Mouse (Mus musculus) forebrain, embryonic 11.5 days (tissue): ENCODE data around the gene Phlpp1. TPM values are rescaled to one million over a fixed set of nuclear protein-coding genes. Genes with fewer than 3 reads are reported as not detected.

Experiments used
- ATAC-seq: fragments of 200-750 bp; cut with Nextera tagmentation; replicated peaks from 2 replicates; pipeline ENCODE4 v1.8.0; 2017; ENCODE audit warnings: moderate TSS enrichment; ENCODE audit not compliant: low FRiP score
- DNase-seq: peaks from one replicate; pipeline ENCODE4 v3.0.0-alpha.2; 2017; ENCODE audit warnings: low spot score
- H3K27ac ChIP-seq: fragments of 300-500 bp; sonication (generic); 2 replicates; pipeline ENCODE4 v1.5.1; 2014; ENCODE audit warnings: low read depth, low read length
- H3K27me3 ChIP-seq: fragments of 300-500 bp; sonication (generic); 2 replicates; pipeline ENCODE4 v1.6.1; 2014; ENCODE audit warnings: mild to moderate bottlenecking, low read length, mixed read lengths; ENCODE audit not compliant: control insufficient read depth, insufficient read depth
- H3K36me3 ChIP-seq: fragments of 300-500 bp; sonication (generic); 2 replicates; pipeline ENCODE4 v1.6.1; 2014; ENCODE audit warnings: mild to moderate bottlenecking, low read length, moderate library complexity, mixed read lengths; ENCODE audit not compliant: control insufficient read depth, insufficient read depth
- H3K4me1 ChIP-seq: fragments of 300-500 bp; sonication (generic); replicated peaks from 2 replicates; pipeline ENCODE4 v1.6.1; 2014; ENCODE audit warnings: low read length, mixed read lengths; ENCODE audit not compliant: control insufficient read depth, insufficient read depth
- H3K4me2 ChIP-seq: fragments of 300-500 bp; sonication (generic); 2 replicates; pipeline ENCODE4 v1.6.1; 2014; ENCODE audit warnings: low read depth, mild to moderate bottlenecking, low read length, moderate library complexity, mixed read lengths; ENCODE audit not compliant: severe bottlenecking
- H3K4me3 ChIP-seq: fragments of 300-500 bp; sonication (generic); 2 replicates; pipeline ENCODE4 v1.5.1; 2014; ENCODE audit warnings: low read depth, low read length
- H3K9ac ChIP-seq: fragments of 300-500 bp; sonication (generic); 2 replicates; pipeline ENCODE4 v1.6.1; 2014; ENCODE audit warnings: low read length
- H3K9me3 ChIP-seq: fragments of 300-500 bp; sonication (generic); 2 replicates; pipeline ENCODE4 v1.6.1; 2016; ENCODE audit warnings: low read length, mixed read lengths; ENCODE audit not compliant: control insufficient read depth
- WGBS: fragments of 180-500 bp; shearing (Covaris S2); extraction: QIAGEN DNeasy Blood & Tissue Kit; methylation state at CpG from one replicate; pipeline ENCODE4 v1.1.7; 2014; 5-methylcytosine and 5-hydroxymethylcytosine counted together
- polyA plus RNA-seq: library from polyadenylated mRNA; unstranded; fragments of >200 nt; fragmentation: Nextera tagmentation; extraction: Ambion mirVana; gene quantifications from 2 replicates; pipeline ENCODE4 v1.2.1, GENCODE M21; 2014

The Phlpp1 gene
- polyA plus RNA-seq, 1 experiment from 2014 or later, result 9.7 TPM

DNA sequence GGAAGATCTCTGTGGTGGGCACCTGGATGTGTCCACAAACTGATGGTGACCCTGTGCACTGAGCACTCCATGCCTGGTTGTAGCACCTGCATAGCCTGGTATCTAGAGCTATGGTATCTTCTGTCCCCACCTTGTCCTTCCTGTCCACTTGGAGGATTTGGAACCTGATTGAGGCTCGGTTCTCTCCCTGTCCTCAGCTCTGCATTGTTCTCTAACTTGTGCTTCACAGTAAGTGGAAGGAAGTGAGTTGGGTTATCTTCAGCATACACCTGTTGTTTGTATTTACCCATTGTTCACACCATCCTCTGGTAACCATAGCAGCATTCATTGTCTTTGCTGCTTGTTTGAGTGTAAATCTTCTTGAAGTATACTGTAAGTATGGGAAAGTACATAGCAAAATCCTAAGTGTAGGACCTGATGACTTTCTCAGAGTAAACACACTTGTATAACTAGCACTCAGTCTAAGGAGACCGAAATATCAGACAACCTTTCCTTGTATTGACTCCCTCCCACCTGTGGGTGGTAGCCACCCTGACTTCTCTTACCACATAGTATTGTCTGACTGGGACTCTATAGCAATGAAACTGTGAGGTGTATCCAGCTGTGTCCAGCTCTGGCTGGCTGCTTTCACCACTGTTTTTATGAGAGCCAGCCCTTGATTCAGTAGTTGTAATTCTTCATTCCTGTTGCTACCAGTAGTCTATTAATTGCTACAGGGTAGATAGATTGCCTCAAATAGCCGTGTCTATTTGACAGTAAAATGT is 191.5 kb downstream of the Phlpp1 start:
- H3K27ac ChIP-seq, result no peak overlapping the region
- no peak overlapping the region for H3K9ac ChIP-seq
- no peak for ATAC-seq
- DNase-seq, result no peak
- peaks cover 2% of the 10 kb centered on the region; the same call in 1 of the 2 replicates for H3K36me3 ChIP-seq
- WGBS, result 90% methylated on average over 3 of the region's 3 CpGs
- no peak overlapping the region for H3K4me3 ChIP-seq
- no peak overlapping the region for H3K4me2 ChIP-seq
- no peaks in the 10 kb centered on the region for H3K9me3 ChIP-seq
- no peaks in the 10 kb centered on the region for H3K27me3 ChIP-seq
- no peaks in the 10 kb centered on the region for H3K4me1 ChIP-seq

DNA sequence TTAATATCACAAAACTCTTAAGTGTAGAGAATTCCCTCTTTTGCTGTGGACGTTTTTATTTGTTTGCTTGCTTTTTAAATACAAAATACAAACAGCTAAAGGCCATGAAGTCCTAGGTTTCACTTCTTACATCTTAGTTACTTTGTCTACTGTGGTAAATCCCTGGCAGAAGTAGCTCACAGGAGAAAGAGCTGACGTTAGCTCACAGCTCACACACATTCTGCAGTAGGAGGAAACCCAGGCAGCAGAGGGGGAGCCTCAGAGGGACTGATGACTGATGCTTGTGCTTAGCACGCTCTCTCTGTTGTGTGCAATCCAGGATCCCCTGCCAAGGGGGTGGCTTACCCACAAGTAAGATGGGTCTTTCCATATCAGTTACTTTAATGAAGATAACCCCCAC is 197.8 kb downstream of the Phlpp1 start:
- Histone ChIP-seq H3K27ac (no peak overlapping the region), H3K4me1 (no peaks in the 10 kb centered on the region), H3K9ac (no peak overlapping the region), H3K9me3 (no peaks in the 10 kb centered on the region), H3K4me2 (no peak overlapping the region), H3K4me3 (no peak overlapping the region), H3K36me3 (0 out of 2 replicates have a peak, but pooled peaks cover 2% of the 10 kb centered on the region), H3K27me3 (no peaks in the 10 kb centered on the region)
- 85% methylated on average over 3 of the region's 3 CpGs for WGBS
- ATAC-seq, result no peak
- DNase-seq, result no peak

DNA sequence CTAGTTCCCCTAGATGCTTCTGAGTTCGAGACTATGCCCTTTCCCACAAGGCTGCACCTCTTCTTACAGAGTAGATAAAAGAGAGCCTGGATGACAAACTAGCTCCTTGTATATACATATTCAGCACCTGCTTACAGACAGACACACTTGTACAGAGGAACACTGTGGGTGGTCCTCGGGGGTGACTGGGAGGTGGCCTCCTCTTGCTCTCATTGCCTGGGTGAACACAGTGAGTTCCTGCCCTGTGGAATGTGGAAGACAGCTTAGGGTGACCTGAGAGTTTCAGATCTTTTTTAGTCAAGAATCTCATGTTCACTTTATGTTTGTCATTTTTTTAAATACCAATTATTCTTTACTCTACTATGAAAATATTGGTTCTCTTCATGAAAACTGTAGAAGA is 200.9 kb downstream of the Phlpp1 start:
- no peak overlapping the region for H3K27ac ChIP-seq
- no peaks in the 10 kb centered on the region for H3K36me3 ChIP-seq
- H3K4me3 ChIP-seq, result no peak overlapping the region
- DNase-seq (no peak), ATAC-seq (no peak)
- no peak overlapping the region for H3K9ac ChIP-seq
- no peaks in the 10 kb centered on the region for H3K4me1 ChIP-seq
- H3K9me3 ChIP-seq, result no peaks in the 10 kb centered on the region
- H3K4me2 ChIP-seq, result no peak overlapping the region
- H3K27me3 ChIP-seq, result no peaks in the 10 kb centered on the region
- WGBS, result 91% methylated on average over 2 of the region's 2 CpGs

DNA sequence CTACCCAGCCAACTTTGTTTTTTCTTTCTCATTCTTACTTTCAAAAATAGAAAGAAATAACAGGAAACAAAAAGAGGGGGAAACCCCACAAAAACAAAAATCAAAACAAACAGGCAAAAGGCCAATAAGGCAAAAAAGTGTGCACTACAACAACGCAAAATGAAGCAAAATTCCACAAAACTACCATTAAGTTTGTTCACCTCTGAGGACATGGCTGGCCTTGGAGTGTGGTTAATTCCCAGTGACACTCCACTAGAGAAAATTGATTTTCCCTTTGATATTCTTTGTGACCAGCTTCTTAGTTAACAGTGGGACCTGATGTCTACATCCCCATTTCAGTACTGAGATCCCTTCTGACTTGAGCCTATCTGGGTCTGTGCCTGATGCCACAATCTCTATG is 202.1 kb downstream of the Phlpp1 start:
- DNase-seq (no peak), ATAC-seq (no peak)
- 90% methylated on average over 1 of the region's 1 CpGs for WGBS
- H3K4me3 ChIP-seq, result no peak overlapping the region
- H3K36me3 ChIP-seq, result no peaks in the 10 kb centered on the region
- H3K4me1 ChIP-seq, result no peaks in the 10 kb centered on the region
- H3K9me3 ChIP-seq, result no peaks in the 10 kb centered on the region
- no peaks in the 10 kb centered on the region for H3K27me3 ChIP-seq
- H3K9ac ChIP-seq, result no peak overlapping the region
- no peak overlapping the region for H3K4me2 ChIP-seq
- no peak overlapping the region for H3K27ac ChIP-seq

DNA sequence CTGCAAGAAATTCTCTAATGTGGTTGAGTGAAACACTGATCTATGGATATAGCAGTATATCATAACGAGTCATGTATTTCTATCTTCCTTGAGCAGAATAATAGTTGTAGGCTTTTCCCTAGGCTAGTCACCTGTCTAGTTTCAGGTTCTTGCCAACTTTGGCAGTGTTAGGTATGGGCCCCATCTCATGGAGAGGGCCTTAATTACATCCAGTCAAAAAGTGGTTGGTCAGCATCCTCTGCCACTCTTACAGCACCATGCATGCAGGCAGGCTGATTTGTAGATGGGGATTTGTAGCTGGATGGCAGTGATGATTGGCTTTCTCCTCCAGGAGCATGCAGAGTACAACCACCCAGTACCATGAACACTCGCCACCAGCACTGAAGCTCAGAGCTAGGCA is 202.7 kb downstream of the Phlpp1 start:
- ATAC-seq, result no peak
- H3K36me3 ChIP-seq, result no peaks in the 10 kb centered on the region
- 95% methylated on average over 2 of the region's 2 CpGs for WGBS
- no peak overlapping the region for H3K4me3 ChIP-seq
- DNase-seq, result no peak
- no peak overlapping the region for H3K9ac ChIP-seq
- no peaks in the 10 kb centered on the region for H3K9me3 ChIP-seq
- no peak overlapping the region for H3K27ac ChIP-seq
- H3K4me1 ChIP-seq, result no peaks in the 10 kb centered on the region
- H3K4me2 ChIP-seq, result no peak overlapping the region
- no peaks in the 10 kb centered on the region for H3K27me3 ChIP-seq

DNA sequence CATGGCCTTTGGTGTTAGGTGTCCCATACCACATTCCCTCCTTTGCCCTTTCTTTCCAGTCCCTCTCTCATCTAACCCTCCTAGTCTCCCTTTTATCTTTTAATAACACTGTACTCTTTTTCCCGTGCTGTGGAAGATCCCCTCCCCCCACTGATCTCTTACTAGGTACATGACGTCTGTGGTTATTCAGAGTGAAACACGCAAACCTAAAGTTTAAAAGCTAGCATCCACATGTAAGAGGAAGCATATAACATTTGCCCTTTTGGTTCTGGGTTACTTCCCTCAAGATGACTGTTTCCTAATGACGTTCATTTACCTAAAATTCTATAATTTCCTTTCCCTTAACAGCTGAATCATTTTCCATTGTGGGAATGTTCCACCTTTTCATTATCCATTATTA is 203.4 kb downstream of the Phlpp1 start:
- 90% methylated on average over 4 of the region's 4 CpGs for WGBS
- H3K9me3 ChIP-seq, result no peaks in the 10 kb centered on the region
- H3K4me2 ChIP-seq, result no peak overlapping the region
- H3K9ac ChIP-seq, result no peak overlapping the region
- no peaks in the 10 kb centered on the region for H3K27me3 ChIP-seq
- H3K27ac ChIP-seq, result no peak overlapping the region
- H3K4me1 ChIP-seq, result no peaks in the 10 kb centered on the region
- H3K4me3 ChIP-seq, result no peak overlapping the region
- DNase-seq (no peak), ATAC-seq (no peak)
- no peaks in the 10 kb centered on the region for H3K36me3 ChIP-seq

DNA sequence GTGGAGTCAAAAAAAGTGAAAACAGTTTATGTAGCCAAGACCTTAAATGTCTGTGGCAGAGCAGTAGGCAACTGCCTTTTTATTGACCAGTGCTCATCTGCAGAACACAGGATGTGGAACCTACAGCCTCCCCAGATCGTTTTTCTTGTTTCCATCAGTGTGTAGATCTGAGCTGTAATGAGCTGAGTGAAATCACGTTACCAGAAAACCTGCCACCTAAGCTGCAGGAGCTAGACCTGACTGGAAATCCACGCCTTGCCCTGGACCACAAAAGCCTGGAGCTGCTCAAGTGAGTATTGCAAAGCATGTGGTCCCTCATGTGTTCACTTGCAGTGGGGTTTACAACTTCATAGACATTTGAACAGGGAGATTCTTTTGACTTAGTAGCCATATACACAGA is 204.5 kb downstream of the Phlpp1 start:
- Histone ChIP-seq H3K4me2 (no peak overlapping the region), H3K27ac (no peak overlapping the region), H3K4me3 (no peak overlapping the region), H3K4me1 (no peaks in the 10 kb centered on the region), H3K9me3 (no peaks in the 10 kb centered on the region), H3K36me3 (no peaks in the 10 kb centered on the region), H3K27me3 (no peaks in the 10 kb centered on the region), H3K9ac (no peak overlapping the region)
- WGBS, result 87% methylated on average over 3 of the region's 3 CpGs
- no peak for DNase-seq
- ATAC-seq, result no peak

DNA sequence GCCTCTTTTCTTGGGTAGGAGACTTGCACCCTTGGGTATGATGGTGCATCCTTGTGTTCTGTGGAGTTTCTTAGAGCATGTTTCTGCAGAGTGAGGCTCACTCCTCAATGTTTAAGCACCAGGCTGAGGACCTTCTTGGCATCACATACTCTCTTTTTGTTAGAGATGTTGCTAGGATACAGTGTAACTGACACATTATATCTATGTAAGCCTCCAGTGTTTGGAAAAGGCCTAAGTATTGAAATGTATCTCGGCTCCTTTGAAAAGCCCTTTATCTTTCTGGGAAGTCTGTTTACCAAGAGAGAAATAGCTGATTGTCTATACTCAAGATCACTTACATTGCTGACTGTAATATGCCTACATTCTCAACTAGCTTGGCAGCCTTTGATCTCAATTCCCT is 208.9 kb downstream of the Phlpp1 start:
- no peak for DNase-seq

DNA sequence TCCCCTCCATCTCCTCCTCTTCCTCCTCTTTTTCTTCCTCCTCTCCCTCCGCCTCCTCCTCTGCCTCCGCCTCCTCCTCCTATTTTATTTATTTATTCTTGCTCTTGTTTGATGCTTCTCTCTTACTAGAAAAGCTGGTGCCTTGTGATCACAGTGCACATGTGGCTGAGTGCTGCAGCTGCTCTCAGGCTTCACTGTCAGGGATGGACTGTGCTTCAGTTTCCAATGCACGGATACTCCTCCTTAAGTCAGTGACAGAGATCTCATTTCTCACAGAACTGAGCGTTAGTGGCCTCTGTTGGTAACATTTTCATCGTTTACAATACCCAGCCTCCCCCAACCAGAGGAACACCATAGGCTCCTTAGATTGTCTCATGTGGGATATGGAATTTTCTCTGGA is 215.0 kb downstream of the Phlpp1 start:
- Histone ChIP-seq H3K9ac (no peak overlapping the region), H3K4me1 (no peaks in the 10 kb centered on the region), H3K9me3 (no peaks in the 10 kb centered on the region), H3K27ac (no peak overlapping the region), H3K4me3 (no peak overlapping the region), H3K36me3 (no peaks in the 10 kb centered on the region), H3K4me2 (no peak overlapping the region), H3K27me3 (no peaks in the 10 kb centered on the region)
- 82% methylated on average over 5 of the region's 5 CpGs for WGBS
- DNase-seq (no peak), ATAC-seq (no peak)

More for the DNA sequence above, 208.9 kb downstream of the Phlpp1 start:
- Histone ChIP-seq H3K27me3 (no peaks in the 10 kb centered on the region), H3K9me3 (no peaks in the 10 kb centered on the region), H3K4me3 (no peak overlapping the region), H3K27ac (peak overlapping the region; percentile 25; the same call in 1 of the 2 replicates), H3K36me3 (no peaks in the 10 kb centered on the region), H3K4me2 (no peak overlapping the region), H3K4me1 (no peaks in the 10 kb centered on the region), H3K9ac (no peak overlapping the region)
- peak; percentile 63; the same call in 1 of the 2 replicates for ATAC-seq
- WGBS, result 46% methylated on average over 1 of the region's 1 CpGs
